Mouse (Mus musculus): Measurements from ENCODE around the gene Gna13. TPM values are rescaled to one million over a fixed set of nuclear protein-coding genes. Genes with fewer than 3 reads are reported as not detected.

Gene Gna13
- polyA plus RNA-seq, 1 experiment from 2014 or later = 24.9 TPM

GRCm38 (mm10) chr11:109369026-109369637, 6.5 kb downstream of the Gna13 start:
- H3K9ac ChIP-seq (ENCODE audit: low read depth, low read length) = no peak overlapping the region
- 88% methylated on average over 3 of the region's 3 CpGs for WGBS (ENCODE audit: insufficient replicate concordance)
- H3K9me3 ChIP-seq (replicated peaks; ENCODE audit: control insufficient read depth, low read length) = no peaks in the 10 kb centered on the region
- no peaks in the 10 kb centered on the region for H3K27me3 ChIP-seq (ENCODE audit: control insufficient read depth, insufficient read depth, low read length)
- H3K4me3 ChIP-seq (ENCODE audit: low read depth, low read length) = no peak overlapping the region
- no peak overlapping the region for H3K4me2 ChIP-seq
- no peak overlapping the region for H3K27ac ChIP-seq (ENCODE audit: low read depth, low read length)
- H3K4me1 ChIP-seq (ENCODE audit: control insufficient read depth, insufficient read depth, low read length) = peaks cover 51% of the 10 kb centered on the region
- no peak for ATAC-seq (replicated peaks; ENCODE audit: insufficient number of reproducible peaks, low FRiP score, low TSS enrichment)
- no peaks in the 10 kb centered on the region; the same call in none of the 2 replicates for H3K36me3 ChIP-seq (ENCODE audit: control insufficient read depth, insufficient read depth, low read length)

- H3K9ac ChIP-seq (ENCODE audit: low read depth, low read length) = no peak overlapping the region
- H3K9me3 ChIP-seq (replicated peaks; ENCODE audit: control insufficient read depth, low read length) = no peaks in the 10 kb centered on the region
- 67% methylated on average over 7 of the region's 7 CpGs for WGBS (ENCODE audit: insufficient replicate concordance)
- no peaks in the 10 kb centered on the region; the same call in 1 of the 2 replicates for H3K36me3 ChIP-seq (ENCODE audit: control insufficient read depth, insufficient read depth, low read length)
- no peak for ATAC-seq (replicated peaks; ENCODE audit: insufficient number of reproducible peaks, low FRiP score, low TSS enrichment)
- no peaks in the 10 kb centered on the region for H3K27me3 ChIP-seq (ENCODE audit: control insufficient read depth, insufficient read depth, low read length)
- no peak overlapping the region for H3K27ac ChIP-seq (ENCODE audit: low read depth, low read length)
- H3K4me1 ChIP-seq (ENCODE audit: control insufficient read depth, insufficient read depth, low read length) = peaks cover 35% of the 10 kb centered on the region
- H3K4me3 ChIP-seq (ENCODE audit: low read depth, low read length) = no peak overlapping the region
- no peak overlapping the region for H3K4me2 ChIP-seq
Measured at GRCm38 (mm10) chr11:109375412-109375811, 12.8 kb downstream of the Gna13 start.

GRCm38 (mm10) chr11:109376484-109377143, 14.0 kb downstream of the Gna13 start:
- 51% methylated on average over 7 of the region's 7 CpGs for WGBS (ENCODE audit: insufficient replicate concordance)
- Histone ChIP-seq H3K4me3 (ENCODE audit: low read depth, low read length) (no peak overlapping the region), H3K9ac (ENCODE audit: low read depth, low read length) (no peak overlapping the region), H3K27me3 (ENCODE audit: control insufficient read depth, insufficient read depth, low read length) (no peaks in the 10 kb centered on the region), H3K9me3 (replicated peaks; ENCODE audit: control insufficient read depth, low read length) (no peaks in the 10 kb centered on the region), H3K4me2 (no peak overlapping the region; the same call in 1 of the 2 replicates), H3K27ac (ENCODE audit: low read depth, low read length) (peak overlapping the region; percentile 35; the same call in 1 of the 2 replicates), H3K4me1 (ENCODE audit: control insufficient read depth, insufficient read depth, low read length) (peaks cover 31% of the 10 kb centered on the region), H3K36me3 (ENCODE audit: control insufficient read depth, insufficient read depth, low read length) (no peaks in the 10 kb centered on the region; the same call in 1 of the 2 replicates)
- no peak for ATAC-seq (replicated peaks; ENCODE audit: insufficient number of reproducible peaks, low FRiP score, low TSS enrichment)

GRCm38 (mm10) chr11:109377477-109377876, 14.8 kb downstream of the Gna13 start:
- no peak overlapping the region for H3K4me2 ChIP-seq
- WGBS (ENCODE audit: insufficient replicate concordance) = 56% methylated on average over 10 of the region's 10 CpGs
- H3K4me1 ChIP-seq (ENCODE audit: control insufficient read depth, insufficient read depth, low read length) = peaks cover 27% of the 10 kb centered on the region
- H3K27me3 ChIP-seq (ENCODE audit: control insufficient read depth, insufficient read depth, low read length) = no peaks in the 10 kb centered on the region
- no peak for ATAC-seq (replicated peaks; ENCODE audit: insufficient number of reproducible peaks, low FRiP score, low TSS enrichment)
- no peak overlapping the region for H3K4me3 ChIP-seq (ENCODE audit: low read depth, low read length)
- no peak overlapping the region; the same call in 1 of the 2 replicates for H3K9ac ChIP-seq (ENCODE audit: low read depth, low read length)
- H3K36me3 ChIP-seq (ENCODE audit: control insufficient read depth, insufficient read depth, low read length) = no peaks in the 10 kb centered on the region; the same call in 1 of the 2 replicates
- H3K27ac ChIP-seq (ENCODE audit: low read depth, low read length) = no peak overlapping the region
- no peaks in the 10 kb centered on the region for H3K9me3 ChIP-seq (replicated peaks; ENCODE audit: control insufficient read depth, low read length)

GRCm38 (mm10) chr11:109378051-109378450, 15.4 kb downstream of the Gna13 start:
- 51% methylated on average over 7 of the region's 7 CpGs for WGBS (ENCODE audit: insufficient replicate concordance)
- Histone ChIP-seq H3K36me3 (ENCODE audit: control insufficient read depth, insufficient read depth, low read length) (no peaks in the 10 kb centered on the region; the same call in 1 of the 2 replicates), H3K27ac (ENCODE audit: low read depth, low read length) (no peak overlapping the region), H3K27me3 (ENCODE audit: control insufficient read depth, insufficient read depth, low read length) (no peaks in the 10 kb centered on the region), H3K9ac (ENCODE audit: low read depth, low read length) (no peak overlapping the region), H3K4me3 (ENCODE audit: low read depth, low read length) (no peak overlapping the region), H3K4me2 (no peak overlapping the region), H3K9me3 (replicated peaks; ENCODE audit: control insufficient read depth, low read length) (no peaks in the 10 kb centered on the region), H3K4me1 (ENCODE audit: control insufficient read depth, insufficient read depth, low read length) (peaks cover 27% of the 10 kb centered on the region)
- no peak for ATAC-seq (replicated peaks; ENCODE audit: insufficient number of reproducible peaks, low FRiP score, low TSS enrichment)

GRCm38 (mm10) chr11:109380662-109381061, 18.0 kb downstream of the Gna13 start:
- Histone ChIP-seq H3K27me3 (ENCODE audit: control insufficient read depth, insufficient read depth, low read length) (no peaks in the 10 kb centered on the region), H3K4me2 (no peak overlapping the region), H3K9me3 (replicated peaks; ENCODE audit: control insufficient read depth, low read length) (no peaks in the 10 kb centered on the region), H3K9ac (ENCODE audit: low read depth, low read length) (no peak overlapping the region), H3K4me3 (ENCODE audit: low read depth, low read length) (no peak overlapping the region), H3K4me1 (ENCODE audit: control insufficient read depth, insufficient read depth, low read length) (peaks cover 28% of the 10 kb centered on the region), H3K36me3 (ENCODE audit: control insufficient read depth, insufficient read depth, low read length) (no peaks in the 10 kb centered on the region), H3K27ac (ENCODE audit: low read depth, low read length) (no peak overlapping the region)
- WGBS (ENCODE audit: insufficient replicate concordance) = 74% methylated on average over 5 of the region's 5 CpGs
- no peak for ATAC-seq (replicated peaks; ENCODE audit: insufficient number of reproducible peaks, low FRiP score, low TSS enrichment)

- Histone ChIP-seq H3K4me1 (ENCODE audit: control insufficient read depth, insufficient read depth, low read length) (peaks cover 27% of the 10 kb centered on the region), H3K4me2 (no peak overlapping the region), H3K27me3 (ENCODE audit: control insufficient read depth, insufficient read depth, low read length) (no peaks in the 10 kb centered on the region), H3K36me3 (ENCODE audit: control insufficient read depth, insufficient read depth, low read length) (no peaks in the 10 kb centered on the region), H3K4me3 (ENCODE audit: low read depth, low read length) (no peak overlapping the region), H3K9ac (ENCODE audit: low read depth, low read length) (no peak overlapping the region), H3K27ac (ENCODE audit: low read depth, low read length) (no peak overlapping the region), H3K9me3 (replicated peaks; ENCODE audit: control insufficient read depth, low read length) (no peaks in the 10 kb centered on the region)
- 91% methylated on average over 8 of the region's 8 CpGs for WGBS (ENCODE audit: insufficient replicate concordance)
- no peak for ATAC-seq (replicated peaks; ENCODE audit: insufficient number of reproducible peaks, low FRiP score, low TSS enrichment)
Measured at GRCm38 (mm10) chr11:109385296-109385695, 22.7 kb downstream of the Gna13 start.

GRCm38 (mm10) chr11:109389046-109389445, 26.4 kb downstream of the Gna13 start:
- WGBS (ENCODE audit: insufficient replicate concordance) = 95% methylated on average over 5 of the region's 5 CpGs

More at GRCm38 (mm10) chr11:109389046-109389445, 26.4 kb downstream of the Gna13 start:
- Histone ChIP-seq H3K9ac (ENCODE audit: low read depth, low read length) (no peak overlapping the region), H3K4me1 (ENCODE audit: control insufficient read depth, insufficient read depth, low read length) (peaks cover 29% of the 10 kb centered on the region), H3K4me2 (no peak overlapping the region), H3K4me3 (ENCODE audit: low read depth, low read length) (no peak overlapping the region), H3K27me3 (ENCODE audit: control insufficient read depth, insufficient read depth, low read length) (no peaks in the 10 kb centered on the region), H3K9me3 (replicated peaks; ENCODE audit: control insufficient read depth, low read length) (no peaks in the 10 kb centered on the region), H3K36me3 (ENCODE audit: control insufficient read depth, insufficient read depth, low read length) (no peaks in the 10 kb centered on the region), H3K27ac (ENCODE audit: low read depth, low read length) (no peak overlapping the region)
- ATAC-seq (replicated peaks; ENCODE audit: insufficient number of reproducible peaks, low FRiP score, low TSS enrichment) = no peak
